Mouse (Mus musculus) thymus, postnatal 10 days (tissue): Measurements from ENCODE around the gene Ptpn7.
A peak's percentile ranks its signal among the peaks of the same experiment; 100 is the strongest.

Experiments used
- DNase-seq, 2 experiments: peaks; one replicate each; pipeline ENCODE4 v3.0.0; 2021; ENCODE audit warnings: low spot score in 2 of 2

Gene Ptpn7

DNA sequence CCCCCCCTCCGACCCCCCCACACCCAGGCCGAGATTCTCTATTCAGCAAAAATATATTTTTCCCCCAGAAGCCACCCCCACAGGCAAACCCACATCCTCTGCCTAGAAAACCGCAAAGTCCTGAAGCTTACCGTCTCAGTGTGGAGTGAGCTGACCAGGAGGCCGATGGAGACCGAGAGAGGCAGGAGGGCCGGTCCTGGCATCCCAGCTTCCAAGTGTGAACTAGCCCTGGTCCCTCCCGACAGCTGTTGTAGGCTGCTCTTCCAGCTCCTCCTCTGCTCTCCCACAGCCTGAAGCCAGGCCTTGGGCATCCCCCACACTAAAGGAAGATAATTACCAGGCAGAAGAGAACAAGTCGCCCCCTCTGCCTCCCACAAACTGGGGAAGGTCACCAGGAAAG lies 3.5 kb upstream of the Ptpn7 start:
- peak; percentile 42 to 47 for DNase-seq

DNA sequence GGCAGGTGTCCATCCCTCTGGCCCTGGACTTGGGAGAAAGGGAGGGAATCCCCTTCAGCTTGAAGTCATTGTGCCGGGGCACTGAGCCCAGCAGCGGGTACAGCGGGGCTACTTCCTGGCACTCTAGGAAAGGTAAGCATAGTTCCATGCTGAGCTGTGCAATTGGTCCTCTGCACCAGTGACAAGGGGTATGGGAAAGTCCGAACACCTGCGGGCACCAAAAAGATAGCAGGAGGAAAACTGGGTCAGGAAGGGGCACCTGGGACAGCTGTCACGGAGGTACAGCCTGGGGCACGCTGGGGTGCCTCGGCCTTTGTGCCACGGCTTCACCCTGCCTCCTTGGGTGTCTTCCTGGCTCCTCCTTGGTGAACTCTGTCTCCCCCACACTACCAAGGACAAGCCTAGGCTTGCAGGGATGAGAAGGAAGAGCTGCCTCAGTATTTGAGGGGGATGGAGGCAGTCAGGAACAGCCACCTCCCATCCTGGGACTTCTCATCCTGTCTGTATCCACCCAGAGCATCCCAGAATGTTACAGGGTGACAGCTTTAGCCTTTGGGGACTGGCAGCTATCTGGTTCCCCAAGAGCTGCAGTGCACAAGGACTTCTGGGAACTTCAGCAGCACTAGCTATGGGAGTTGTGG lies 2.8 kb upstream of the Ptpn7 start:
- peak; percentile 41 to 56 for DNase-seq

DNA sequence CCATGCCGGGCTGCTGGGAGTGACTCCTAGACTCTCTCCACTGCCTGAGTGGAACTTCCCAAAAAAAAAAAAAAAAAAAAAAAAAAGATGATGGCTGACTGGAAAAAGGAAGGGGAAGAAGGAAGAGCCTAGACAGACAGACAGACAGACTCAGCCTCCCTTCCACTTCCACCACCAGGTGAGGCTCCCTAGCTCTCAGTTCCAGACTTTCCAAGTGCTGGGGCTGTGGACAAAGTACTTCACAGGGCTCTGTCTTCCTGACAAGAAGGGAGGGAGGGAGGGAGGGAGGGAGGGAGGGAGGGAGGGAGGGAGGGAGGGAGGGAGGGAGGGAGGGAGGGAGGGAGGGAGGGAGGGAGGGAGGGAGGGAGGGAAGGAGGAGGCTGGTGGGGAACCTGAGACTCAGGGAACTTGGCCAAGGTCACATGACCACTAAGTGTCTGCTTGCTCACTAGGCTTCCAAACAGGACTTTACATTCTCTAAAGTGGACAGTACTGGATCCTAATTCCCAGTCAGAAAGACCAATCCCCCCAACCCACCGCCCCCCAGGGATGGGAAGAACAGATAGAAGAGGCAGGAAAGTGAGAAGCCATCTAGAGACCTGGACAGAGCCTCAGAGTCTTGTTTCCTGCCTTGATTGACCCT lies 2.0 kb upstream of the Ptpn7 start:
- DNase-seq, result no peak

DNA sequence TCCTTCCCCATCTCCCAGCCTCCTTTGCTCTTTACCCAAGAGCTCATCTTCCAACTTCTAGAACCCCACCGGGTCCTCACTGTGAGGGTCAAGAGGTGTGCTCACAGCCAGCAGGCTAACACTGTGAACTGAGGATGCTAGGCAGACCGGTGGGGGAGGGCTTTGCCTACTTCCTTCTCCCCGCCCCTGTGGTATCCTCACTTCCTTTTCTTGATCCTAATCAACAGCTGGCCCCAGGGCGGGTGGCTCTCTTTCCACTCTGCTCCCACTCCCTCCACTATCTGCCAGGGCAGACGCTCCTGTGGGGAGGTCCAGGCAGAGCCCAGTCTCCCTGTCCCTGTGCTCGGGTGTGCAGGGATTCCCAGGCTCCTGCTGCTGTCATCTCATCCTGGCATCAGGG lies 1.5 kb upstream of the Ptpn7 start:
- peak; percentile 76 to 77 for DNase-seq

DNA sequence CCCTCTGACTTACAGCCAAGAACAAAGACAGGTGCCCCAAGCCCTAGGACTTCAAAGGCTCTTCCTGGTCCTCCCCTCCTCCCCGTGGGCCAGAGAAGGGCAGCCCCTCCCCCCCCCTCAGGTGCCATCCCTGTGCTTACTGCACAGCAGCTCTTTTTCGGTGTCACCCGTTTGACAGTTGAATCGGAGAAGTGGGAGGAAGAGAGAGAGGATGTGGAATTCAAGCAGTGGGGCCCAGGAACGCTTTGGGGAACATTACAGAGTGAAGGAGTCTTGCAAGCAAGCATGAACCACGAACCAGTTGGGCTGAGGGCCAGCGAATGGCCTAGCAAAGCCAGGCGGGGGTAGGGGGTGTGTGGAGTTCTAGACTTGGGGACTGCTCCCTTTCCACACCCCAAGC lies 940 bp upstream of the Ptpn7 start:
- peak; percentile 63 to 64 for DNase-seq

DNA sequence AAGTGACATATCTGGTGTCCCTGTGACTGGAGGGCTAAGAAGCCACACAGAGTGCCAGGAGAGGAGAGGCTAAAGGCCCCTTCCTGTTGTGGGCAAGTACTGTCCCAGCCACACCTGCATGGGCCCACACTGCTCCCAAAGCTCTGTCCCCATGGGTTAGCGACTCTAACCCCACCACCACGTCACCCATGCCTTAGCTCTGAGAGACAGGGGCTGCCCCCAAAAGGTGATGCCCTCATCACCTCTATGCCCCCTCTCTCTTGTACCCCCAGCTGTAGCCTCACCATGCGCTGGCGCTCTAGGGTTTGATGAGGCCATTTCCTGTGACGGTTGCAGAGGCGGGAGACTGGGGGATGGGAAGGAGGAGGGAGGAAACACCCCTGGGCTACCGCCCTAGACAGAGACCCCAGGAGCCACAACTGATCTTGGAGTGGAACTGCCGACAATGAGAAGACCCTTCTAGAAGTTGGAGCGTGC lies 431 bp downstream of the Ptpn7 start:
- peak; percentile 84 to 90 for DNase-seq

DNA sequence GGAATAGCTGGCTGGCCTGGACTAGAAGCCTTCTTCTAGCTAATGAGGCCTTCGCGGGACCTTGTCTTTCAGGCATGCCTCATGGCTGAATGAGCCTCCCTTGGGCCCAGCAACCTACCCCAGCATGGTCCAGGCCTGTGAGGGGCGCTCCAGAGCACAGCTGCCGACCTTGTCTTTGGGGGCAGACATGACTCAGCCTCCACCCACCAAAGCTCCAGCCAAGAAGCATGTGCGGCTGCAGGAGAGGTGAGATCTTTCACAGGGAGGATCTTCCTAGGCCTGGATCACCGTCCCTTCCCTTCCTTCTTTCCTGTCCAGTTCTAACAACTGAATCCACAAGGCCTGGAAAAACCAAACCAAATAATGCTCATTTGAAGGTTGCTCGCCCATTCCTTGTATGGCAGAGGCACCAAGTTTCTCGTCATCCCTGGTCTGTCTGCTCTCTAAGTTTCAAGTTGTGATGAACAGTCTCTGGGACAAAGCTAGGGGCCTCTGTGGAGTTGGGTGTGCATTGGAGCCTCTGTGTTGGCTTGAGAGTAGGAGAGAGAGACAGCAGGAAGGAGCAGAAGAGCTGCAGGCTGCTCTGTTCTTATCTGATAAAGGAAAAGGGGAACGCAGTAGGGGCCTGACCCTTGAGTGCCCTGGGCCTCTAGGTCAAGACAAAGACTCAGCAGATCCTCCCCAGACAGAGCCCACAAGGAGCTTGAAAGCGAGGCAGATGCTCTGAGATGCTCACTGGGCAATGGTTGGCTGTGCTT lies 1.4 kb downstream of the Ptpn7 start:
- DNase-seq, result peak; percentile 68 to 69

DNA sequence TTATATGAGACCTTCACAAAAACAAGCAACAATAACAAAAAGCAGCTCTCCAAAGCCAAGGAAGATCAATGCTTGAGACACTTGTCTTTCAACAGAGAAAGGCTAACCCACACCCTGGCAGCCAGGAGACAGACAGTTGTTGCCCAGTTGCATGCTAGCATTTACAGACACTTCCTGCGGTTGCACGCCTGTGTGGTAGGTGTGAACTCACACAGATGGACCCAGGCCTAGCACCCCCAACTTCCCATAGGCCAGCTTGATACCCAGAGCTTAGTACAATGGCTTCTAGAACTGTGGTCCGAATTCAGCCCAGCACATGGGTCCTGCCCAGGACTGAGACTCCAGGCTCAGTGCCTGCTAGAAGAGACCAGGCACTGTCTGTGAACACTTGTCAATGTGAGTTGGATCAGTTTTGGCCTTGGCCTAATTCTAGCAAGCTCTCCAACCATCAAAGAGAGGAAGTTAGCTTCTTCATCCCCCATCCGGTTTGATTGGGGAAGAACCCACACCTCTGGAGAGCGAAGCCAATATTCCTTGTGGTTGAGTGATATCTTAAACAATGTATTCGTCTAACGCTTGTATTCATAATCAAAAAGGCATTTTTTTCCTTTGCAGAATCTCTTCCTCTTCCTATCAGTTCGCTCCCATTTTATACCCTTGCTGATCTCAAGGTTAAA lies 2.7 kb downstream of the Ptpn7 start:
- no peak for DNase-seq

DNA sequence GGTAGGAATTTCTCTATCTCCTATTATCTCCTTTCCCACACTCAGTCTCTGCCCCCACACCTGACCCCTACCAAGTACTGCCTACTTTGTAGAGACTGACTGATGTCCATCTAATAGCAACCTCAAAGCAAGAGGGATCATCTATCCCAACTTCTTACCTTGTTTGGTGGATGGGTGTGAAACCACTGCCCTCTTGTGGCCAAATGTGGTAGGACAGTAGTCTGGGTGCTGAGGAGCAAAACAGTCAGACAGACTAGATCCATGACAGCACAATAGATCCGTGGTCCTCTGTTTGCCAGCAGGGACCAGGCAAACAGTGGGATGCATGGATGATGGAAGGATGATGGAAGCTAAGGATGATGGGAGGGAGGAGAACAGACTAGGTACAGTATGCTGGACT lies 4.0 kb downstream of the Ptpn7 start:
- peak; percentile 51 to 74 for DNase-seq

DNA sequence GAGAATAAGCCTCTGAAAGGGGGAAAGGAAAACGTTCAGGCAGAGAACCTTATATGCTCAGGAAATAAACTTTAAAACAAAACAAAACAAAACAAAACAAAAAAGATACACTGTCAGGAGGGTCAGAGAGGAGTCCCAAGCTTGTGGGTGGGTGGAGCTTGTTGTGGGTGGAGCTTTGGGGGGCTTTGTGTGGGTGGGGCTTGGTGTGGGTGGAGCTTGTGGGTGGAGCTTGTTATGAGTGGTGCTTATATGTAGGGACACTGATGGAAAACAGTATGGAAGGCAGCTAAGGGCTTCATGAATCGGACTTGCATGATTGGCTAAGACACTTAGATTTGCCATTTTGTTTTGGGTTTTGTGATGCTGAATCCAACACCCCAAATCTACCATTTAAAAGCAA lies 7.4 kb downstream of the Ptpn7 start:
- DNase-seq, result no peak

DNA sequence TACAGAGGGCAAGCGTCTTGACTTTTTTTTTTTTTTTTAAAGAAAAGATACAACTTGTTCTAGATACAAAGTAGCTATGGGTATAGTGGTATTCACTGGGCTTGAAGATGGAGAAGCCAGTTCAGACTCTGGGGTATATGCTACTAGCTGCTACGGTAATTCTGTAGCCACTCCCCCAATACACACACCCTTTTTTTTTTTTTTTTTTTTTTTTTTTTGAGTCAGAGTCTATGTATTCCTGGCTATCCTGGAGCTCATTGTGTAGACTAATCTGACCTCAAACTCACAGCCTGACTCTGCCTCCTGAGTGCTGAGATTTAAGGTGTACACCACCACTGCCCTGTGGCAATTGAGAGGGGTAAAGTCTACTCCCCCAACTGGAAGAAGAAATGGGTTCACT lies 10.0 kb downstream of the Ptpn7 start:
- no peak for DNase-seq

DNA sequence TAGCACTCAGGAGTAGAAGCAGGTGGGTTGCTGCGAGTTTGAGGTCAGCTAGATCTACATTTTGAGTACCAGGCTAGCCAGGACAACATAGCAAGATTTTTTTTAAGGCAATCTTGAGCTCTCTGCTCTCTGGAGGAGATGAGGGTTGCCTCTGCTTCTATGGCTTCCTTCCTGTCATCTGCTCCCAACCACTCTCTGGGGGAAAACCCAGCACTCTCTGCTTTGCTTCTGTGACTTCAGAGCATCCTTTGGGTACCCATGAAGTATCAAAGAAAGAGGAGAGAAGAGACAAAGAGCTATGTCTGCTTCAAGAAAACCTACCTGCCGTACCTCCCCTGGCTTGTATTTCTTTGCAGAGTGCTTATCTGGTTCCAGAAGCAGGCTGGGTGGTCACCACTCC lies 11.4 kb downstream of the Ptpn7 start:
- no peak for DNase-seq

DNA sequence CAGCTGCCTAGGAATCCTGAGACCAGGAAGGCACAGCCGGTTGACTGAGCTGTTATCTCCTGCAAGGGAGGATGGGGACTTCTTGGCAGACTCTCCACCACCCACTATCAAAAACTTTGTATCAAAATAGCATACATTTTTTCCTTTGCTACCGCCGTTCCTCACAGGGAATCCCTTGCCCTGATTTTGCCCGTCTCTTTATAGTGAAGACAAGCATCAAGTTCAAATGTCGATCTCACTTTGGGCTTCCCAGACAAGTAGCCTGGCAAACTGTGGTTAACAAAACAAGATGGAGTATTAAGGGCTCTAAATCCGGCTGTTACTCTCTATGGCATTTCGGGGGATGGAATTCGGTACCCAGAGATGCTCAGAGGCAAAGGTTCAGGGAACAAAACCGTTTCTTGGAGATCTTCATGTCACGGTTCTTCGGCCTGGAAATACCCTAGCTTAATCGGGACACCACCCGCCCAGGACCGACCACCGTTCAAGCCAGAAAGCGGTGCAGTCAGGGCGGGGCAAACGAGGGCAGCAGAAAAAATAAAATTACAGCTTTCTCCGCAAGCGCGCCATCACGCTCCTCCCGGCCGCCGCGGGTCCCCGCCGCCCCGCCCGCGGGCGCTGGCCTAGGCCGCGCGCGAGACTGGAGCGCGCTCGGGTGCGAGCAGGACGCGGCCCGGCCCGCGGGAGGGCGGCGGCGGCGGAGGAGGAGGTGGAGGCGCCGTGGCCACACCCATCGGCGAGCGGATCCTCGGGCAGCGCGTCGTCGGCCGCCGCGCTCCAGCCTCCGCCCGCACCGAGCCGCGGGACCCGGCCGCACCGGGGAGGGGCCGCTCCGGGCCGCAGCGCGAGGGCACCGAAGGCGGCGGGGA lies 13.8 kb downstream of the Ptpn7 start, which contains the start of gene Arl8a:
TSS of gene Arl8a (plus strand) at position 748 of the 869 bp plus-strand sequence.
- peak; percentile 54 to 72 for DNase-seq

DNA sequence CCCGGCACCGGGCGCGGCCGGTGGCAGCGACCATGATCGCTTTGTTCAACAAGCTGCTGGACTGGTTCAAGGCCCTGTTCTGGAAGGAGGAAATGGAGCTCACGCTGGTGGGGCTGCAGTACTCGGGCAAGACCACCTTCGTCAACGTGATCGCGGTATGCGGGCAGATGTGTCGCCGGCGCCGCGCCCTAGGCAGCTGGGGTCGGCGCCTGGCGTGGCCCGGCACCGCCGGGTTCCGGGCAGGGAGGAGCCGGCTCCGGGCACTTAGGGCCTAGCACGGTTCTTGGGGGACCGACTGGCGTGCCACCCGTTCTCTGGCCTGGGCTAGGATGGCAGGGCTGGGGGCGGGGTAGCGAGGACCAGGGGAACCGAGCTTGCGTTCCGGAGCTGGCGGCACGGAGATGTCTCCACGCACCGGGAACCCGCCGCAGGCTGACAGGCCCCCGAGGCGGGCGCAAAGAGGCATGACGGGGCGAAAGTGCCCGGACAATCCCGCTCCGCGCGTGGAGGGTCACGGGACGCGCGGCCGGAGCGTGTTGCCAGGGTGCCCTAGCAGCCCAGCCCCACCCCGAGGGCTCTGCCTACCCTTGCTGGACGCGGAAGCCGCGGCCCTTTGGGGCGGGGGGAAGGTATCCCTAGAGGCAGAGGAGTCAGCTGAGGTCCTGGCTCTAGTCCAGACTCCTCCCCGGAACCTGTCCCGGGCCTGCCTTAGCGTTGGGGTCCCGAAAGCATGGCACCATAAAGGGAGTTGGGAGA lies 14.6 kb downstream of the Ptpn7 start:
- peak; percentile 44 to 50 for DNase-seq

DNA sequence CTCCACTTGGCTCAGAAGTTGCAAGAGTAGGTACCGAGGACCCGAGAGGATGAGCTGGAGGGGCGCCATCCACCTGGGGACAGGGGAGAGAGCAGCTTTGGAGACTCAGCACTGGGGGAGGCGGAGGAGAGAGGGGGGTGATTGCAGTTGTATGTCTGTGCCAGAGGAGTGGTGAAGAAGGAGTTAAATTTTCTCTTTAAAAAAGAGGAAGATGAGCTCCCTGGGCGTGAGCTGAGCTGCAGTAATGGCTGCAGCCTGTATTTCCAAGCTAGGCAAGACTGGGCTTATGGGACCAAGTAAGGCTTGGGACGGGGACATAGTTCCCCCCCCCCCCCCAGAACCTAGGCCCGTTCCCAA lies 15.2 kb downstream of the Ptpn7 start:
- no peak for DNase-seq

DNA sequence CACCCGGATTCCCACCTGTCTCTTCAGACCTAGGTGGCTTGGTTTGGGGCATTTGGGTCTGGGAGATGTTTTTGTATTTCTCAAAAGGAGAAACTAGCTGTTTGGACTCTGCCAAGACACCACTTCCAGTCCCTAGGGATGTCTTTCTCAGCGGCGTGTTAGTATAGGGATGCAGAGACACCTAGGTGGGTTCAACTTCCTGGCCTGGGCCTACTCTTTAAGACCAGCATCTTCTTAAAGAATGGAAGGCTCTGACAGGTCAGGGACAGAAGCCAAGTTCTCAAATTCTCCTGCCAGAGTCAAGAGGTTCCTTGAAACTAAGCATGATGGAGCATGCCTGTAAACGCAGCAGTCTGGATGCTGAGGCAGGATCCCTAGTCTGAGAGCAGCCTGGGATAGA lies 16.0 kb downstream of the Ptpn7 start:
- DNase-seq, result no peak

DNA sequence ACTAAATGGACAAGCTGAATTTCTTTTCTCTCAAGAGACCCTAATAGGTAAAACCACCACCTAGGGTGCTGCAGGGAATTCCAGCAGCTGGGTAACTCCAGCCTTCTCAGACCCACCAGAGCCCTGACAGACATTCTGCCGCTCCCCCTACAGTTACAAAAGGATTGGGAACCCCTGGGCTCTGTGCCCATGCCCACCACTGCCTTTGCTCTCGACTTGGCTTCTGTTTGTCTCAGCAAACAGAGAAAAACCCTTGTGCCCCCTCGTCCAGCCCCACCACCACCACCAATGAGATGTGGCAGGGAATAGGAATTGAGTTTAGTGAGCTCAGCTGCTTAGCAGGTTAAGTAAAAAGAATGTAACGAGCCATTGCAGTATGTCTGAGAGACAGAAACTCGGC lies 16.5 kb downstream of the Ptpn7 start:
- DNase-seq, result no peak

DNA sequence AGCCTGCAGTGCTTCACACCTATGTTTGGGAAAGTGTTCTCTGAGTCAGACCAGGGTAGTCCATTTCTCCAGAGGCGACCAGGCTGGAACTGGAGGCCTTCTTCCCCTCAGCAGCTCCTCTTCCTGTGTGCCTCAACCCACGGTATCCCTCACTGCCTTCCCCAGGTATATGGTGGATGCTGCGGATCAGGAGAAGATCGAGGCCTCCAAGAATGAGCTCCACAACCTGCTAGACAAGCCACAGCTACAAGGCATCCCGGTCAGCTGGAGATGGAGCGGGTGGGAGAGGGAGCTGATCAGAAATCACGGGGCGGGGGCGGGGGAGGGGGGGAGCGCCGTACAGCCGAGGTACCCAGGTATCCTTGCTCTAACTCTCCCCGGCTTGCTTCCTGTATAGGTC lies 21.5 kb downstream of the Ptpn7 start:
- no peak for DNase-seq

DNA sequence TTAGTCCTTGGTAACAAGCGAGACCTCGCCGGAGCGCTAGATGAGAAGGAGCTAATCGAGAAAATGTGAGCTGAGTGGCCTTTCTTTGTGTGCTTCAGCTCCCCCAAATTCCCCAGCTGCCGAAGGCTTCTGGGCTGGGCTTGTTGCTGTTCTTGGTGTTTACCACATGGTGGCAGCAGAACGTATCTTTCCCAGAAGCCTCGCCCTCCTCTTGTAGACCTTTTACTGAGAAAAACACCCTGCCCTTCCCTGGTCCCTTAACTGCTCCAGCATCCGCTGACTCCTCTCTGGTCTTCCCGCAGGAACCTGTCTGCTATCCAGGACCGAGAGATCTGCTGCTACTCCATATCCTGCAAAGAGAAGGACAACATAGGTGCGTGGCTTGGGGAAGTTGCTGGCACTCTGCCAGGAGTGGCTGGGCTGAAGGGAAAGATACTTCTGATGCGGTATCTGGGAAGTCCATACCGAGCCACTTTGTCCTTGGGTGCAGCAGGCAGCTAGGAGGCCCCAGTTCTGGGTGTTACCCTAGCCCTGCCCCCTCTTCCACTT lies 22.0 kb downstream of the Ptpn7 start:
- peak in 1 of 2 experiments; percentile 71 for DNase-seq

DNA sequence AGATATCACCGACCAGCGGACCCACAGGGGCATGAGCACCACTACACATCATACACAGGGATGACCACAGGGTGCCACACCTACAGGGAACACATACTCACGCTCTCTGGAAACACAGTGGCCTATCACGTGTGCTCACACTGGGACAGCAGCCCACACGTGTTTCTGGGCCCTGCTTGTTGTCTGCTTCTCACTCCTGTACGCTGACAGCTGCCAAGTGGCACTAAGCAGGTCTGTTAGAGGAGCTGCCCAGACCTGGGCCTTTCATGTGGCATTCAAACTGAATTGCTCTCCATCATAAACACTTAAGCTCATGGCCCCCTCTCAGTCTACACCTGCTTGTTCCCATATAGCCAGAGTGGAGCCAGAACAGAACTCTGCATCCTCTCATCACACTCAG lies 23.8 kb downstream of the Ptpn7 start:
- no peak for DNase-seq
